Mouse (Mus musculus) left cerebral cortex, postnatal 25 days (tissue): ENCODE data around the gene Esrrg. TPM values are rescaled to one million over a fixed set of nuclear protein-coding genes. Genes with fewer than 3 reads are reported as not detected.

Experiments used
- DNase-seq, 2 experiments: peaks; one replicate each; pipeline ENCODE4 v3.0.0; 2022; ENCODE audit warnings: low spot score in 2 of 2, mixed read lengths in 1 of 2
- intact Hi-C: fragments of 180-260 bp; cut with DNase I; formaldehyde crosslinking; loops from one replicate; pipeline ENCODE4 v1.15.1; 2025
- total RNA-seq, 2 experiments: library from RNA; stranded (reverse); gene quantifications; 2 replicates each; pipeline ENCODE4 v1.2.3; 2021

Esrrg gene
- total RNA-seq, 2 experiments from 2014 or later: 24.8 to 27.3 TPM

DNA sequence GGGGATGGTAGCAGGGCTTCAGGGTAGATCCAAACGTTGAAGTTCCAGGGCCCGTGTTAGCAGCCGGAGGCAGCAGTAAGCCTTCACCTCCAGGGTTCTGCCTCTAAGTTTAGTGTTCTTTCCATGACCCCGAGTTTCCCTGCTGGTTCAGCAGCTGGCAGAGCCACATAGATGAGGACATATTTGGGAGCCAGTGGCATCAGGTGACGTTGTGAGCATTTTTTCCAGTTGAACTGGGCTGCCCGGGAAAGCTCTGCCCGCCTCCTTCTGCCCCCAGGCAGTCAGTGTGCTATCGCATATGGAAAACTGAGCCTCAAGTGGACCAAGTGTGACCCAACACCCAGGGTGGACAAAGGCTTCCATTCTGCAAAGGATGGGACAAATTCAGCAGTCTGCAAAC lies 36.7 kb downstream of the Esrrg start:
- intact Hi-C loops: no loop called here
- DNase-seq: no peak

DNA sequence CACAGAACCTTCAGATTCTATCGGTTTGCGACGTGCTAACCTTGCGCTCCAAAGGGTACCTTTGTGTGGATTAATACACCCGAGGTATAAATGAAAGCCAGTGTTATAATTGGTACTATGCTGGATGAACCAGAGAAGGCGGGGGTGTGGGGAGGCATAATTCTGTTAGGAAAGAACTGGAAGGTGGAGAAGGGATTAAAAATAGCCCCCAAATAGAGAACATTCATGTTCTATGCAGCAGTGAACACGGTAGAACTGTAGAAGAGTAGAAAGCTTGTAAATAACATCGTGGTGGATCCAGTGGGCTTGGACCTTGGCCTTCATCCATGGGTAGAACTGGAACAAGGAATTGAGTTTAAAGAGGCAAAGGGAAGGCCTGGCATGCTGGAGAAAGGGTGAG lies 40.0 kb downstream of the Esrrg start:
- DNase-seq: peak in 1 of 2 experiments; percentile 22
- intact Hi-C loops: no loop called here

DNA sequence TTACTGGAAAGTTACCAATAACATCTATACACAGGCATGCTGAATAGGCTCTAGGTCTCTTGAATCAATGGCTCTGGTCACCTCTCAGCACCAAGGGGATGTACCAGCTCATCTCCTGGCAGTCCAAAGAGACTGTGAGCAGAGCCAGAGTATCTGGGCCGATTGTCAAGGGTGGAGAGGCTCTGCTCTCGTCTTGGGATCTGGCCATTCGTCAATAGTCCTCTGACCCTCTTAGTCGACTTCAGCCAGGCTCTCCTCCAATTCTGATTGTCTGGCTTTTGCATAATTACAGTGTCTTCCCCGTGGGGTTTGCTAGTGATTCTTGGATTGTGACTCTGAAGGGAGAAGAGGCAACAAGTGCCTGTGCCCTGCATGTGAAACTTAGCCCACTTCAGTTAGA lies 41.3 kb downstream of the Esrrg start:
- DNase-seq: no peak
- intact Hi-C loops: loop anchor here (5.0 kb wide), 2 partner anchors 43 to 137 kb away; partner anchors contain the start of gene Esrrg

DNA sequence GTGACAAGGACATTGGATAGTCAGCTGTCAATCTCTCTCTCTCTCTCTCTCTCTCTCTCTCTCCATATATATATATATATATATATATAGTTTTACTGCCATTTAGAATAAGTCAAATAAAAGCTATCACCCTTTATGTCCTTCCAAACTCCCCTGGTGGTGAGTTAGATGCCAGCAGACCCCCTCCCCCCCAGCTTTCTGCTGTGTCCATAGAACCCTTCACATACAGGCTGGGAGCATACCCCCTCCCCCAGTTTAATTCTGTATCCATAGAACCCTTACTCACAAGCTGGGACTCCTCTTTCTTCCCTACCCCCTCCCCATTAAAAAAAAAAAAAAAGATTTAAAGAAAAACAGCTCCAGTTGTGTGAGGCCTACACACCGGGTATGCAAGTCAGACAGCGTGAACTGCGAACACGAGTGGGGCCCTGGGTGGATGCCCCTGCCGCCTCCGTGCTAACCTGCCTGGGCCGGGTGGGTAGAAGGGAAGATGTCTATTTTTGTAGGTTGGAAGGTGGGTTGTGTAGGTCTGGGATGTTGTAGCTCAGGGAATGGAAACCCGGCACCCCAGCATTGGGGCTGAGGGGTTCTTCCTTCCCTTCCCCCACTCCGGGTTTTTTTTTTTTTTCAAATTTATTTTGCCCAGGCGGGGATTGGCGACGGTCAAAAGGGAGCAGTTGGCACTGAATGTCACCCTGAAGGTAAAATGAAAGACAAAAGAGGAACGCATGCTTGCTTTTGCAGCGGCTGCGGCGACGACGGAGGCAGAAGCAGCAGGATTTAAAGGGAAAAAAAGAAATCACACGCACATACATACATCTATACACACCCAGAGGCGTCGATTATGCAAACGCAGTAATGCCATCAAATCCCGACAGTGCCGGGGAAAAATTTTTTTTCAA lies 42.4 kb downstream of the Esrrg start:
- DNase-seq: peak; percentile 31 to 33
- intact Hi-C loops: loop anchor here (5.0 kb wide), 2 partner anchors 44 to 136 kb away; partner anchors contain the start of gene Esrrg

DNA sequence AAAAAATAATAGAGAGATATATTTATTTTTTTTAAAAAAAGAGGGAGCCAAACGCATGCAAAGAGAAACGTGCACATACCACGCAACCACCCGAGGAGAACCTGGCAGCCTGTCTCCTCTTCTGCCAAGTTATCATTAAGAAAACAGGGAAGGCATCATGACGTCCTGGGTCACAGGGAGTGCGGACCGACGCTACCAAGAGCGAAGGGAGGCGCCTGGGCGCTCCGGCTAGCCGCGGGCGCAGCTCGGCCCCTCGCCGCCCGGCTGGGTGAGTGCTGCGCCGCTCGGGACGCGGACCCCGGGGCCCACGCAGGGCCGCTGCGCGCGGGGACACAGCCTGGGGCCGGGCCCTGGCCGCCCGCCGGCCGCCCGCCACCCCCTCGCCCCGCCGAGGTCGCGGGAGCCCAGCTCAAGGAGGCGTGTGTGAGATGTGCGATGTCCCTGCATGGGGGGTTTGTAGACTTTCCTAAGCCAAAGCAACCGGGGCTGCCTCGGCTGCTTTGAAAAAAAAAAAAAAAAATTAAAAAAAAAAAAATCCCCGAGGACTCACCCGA lies 43.2 kb downstream of the Esrrg start:
- DNase-seq: peak; percentile 38 to 53
- intact Hi-C loops: loop anchor here (5.0 kb wide), 2 partner anchors 44 to 136 kb away; partner anchors contain the start of gene Esrrg

DNA sequence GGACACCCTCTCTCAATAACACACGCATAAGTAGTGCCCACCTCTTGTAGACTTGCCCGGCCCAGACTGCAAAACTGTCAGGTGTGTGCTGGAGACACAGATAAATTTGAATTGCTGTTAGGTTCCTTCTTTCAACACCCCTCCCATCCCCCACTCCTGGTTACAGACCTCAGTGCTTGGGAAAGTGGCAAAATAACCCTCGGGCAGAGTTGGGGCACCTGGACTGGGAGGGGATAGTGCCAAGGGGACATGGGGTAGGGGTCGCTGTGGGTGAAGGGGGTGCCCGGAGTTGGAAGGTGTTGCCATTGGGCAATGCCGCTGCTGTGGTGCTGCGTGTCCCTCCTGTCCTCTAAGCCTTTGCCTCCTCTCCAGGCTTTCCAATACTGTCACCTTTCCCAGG lies 43.9 kb downstream of the Esrrg start:
- DNase-seq: peak in 1 of 2 experiments; percentile 26
- intact Hi-C loops: loop anchor here (5.0 kb wide), 2 partner anchors 45 to 135 kb away; partner anchors contain the start of gene Esrrg

DNA sequence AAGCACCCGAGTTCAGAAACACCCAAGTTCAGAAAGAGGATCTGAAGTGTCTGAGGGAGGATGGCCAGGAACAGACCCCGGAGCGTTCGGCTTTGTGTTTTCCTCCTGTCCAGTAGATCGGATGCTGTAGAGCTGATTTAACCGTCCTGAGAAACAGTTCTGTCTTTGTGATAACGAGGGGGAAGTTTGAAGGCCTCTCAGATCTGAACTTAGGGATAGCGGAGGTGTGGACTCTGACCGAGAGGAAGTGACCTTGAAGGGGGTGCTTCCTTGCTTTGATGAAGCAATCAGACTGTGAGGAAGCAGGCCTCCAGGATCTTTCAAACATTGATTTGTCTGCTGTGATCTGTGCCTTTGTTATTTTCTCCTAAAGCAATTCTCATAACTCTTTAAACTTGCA lies 44.8 kb downstream of the Esrrg start:
- no peak for DNase-seq
- intact Hi-C loops: loop anchor here (5.0 kb wide), 2 partner anchors 46 to 134 kb away; partner anchors contain the start of gene Esrrg

DNA sequence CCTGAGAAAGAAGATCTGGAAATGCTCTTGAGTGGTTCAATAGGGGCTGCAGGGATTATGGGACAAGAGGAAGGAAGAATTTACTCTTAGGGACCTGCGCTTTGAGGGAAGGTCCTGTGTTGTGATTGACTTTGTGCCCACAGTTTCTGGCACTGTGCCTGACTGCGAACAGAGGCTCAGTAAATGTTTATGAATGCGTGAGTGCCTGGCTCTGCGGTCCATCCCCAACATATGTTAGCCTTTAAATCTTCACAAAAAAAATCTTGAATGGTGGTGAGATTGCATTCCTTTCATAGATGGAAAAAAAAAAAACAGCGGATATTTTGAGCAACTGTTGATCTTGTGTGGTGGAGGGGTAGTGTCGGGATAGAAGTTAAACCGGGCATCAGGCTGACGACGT lies 52.4 kb downstream of the Esrrg start:
- intact Hi-C loops: no loop called here
- no peak for DNase-seq

DNA sequence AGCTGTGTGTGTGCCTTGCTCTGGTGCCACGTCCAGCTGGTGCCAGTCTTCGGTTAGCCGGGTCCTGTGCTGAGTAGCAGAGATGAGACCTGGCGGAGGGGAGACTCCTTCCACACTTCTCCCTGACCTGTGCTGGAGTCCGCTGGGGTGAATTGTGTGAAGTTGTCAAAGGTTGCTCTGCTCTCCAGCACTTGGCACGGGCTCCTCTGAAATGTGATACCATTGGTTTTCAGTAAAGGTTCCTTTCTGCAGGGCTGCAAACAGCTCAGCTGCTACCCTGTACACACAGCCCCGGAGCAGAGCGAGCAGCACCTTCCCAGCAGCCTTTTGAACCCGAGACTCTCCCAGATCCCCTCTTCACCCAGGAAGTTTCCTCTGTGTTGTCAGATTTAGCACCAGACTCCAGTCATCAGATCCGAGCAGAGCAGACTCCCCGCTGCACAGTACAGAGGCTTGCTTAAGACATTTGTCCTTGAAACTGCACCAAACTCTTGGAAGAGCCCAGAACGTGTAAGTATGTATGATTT lies 53.6 kb downstream of the Esrrg start:
- intact Hi-C loops: no loop called here
- no peak for DNase-seq

DNA sequence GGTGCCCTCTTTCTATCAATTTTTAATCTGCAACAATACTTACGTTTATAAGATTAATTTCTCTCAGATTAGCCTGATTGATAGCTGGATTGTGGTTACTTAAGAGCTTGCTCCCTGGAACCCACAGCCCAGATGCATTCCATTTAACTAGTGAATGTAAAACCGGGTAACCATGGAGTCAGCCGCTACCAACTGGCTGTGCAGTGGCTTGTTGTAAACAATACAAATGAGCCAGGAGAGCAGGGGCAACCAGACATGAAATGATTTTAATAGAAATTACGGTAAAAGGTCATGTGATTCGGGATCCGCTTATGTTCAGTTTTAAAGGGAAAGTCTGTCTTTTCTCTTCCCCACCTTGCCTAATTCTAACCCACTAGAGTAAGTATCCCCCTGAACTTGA lies 54.8 kb downstream of the Esrrg start:
- DNase-seq: no peak
- intact Hi-C loops: no loop called here

DNA sequence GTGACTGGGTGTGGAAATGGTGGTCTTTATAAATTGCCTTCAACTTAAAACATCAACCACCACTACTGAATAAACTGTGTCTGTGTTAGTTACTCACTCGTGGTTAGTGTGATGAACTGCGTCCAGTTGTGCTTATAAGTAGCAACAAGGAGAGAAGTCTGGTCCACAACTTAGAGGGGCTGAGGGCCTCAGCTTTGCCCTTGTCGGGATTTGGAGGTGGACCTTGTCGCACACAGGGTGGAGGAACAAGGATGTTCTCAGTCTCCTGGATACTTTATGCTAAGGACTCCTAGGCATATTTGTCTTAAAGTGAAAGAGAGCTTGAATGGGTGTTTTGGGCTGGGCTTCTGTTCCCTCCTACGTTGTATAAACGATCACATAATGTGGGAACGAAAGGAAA lies 55.7 kb downstream of the Esrrg start:
- intact Hi-C loops: no loop called here
- no peak for DNase-seq

DNA sequence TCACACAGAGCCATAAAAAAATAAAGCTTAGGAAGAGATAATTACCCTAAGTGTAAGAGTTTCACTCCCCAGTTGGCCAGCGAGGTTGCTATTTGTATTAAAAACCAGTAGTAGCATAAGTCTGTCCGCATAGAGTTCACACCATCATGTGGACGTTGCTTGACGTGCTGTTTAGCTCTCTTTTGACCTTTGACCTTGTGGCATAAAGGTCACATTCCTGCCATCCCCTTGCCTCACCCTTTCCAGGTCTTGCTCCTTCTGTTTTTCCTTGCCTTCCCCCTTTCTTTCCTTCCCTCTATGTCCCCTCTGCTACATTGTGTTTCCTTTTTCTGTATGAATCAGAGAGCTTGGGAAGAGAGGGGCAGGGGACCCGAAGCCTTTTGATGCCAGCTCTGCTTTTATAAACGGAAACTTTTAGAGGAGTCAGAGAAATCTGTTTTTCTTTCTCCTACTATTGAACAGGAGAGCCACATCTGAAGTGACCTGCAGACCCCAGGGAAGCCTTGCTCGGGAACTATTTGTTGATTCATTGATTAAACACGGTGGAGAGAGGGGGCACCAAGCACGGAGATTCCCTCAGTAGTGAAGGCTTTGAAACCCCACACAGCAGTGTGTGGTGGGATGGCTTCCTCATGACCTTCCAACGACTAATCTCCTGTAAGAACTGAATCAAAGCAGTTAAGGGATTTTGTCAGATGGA lies 57.5 kb downstream of the Esrrg start:
- no peak for DNase-seq
- intact Hi-C loops: no loop called here

DNA sequence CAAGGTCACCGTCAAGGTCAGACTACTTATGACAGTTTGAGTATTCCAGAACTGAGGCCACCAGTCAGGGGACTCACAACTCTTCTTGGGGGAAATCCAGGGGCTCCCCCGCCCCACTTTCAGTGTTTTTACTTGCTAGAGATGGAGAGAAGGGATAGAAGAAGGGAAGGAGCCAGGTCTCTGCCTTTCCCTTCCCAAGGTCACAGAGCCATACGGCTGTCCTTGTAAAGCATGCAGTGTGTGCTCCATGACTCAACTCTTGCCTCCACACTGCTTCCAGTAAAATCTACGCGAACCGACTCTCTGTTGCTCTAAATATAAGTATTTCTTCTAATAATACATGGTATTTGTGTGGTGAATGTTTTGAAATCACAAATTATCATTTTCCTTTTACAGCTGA lies 61.2 kb downstream of the Esrrg start:
- intact Hi-C loops: no loop called here
- no peak for DNase-seq

DNA sequence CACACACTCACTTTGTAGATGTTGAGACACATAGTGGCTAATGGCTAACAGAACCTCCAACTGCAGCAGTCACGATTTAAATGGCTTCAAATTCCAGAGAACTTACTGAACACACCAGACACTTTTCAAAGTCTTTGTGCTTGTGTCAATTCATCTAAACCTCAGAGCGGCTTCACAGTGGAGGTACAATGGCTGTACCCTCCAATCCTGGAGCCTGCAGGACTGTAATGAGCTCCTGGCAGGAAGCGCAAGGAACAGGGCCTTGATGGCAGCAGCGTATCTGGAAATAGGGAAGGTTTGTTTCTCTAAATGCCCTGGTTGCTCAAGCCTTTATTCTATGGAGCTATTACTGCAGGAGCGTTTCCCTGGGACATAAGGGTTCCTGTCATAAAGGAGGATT lies 63.9 kb downstream of the Esrrg start:
- intact Hi-C loops: no loop called here

DNA sequence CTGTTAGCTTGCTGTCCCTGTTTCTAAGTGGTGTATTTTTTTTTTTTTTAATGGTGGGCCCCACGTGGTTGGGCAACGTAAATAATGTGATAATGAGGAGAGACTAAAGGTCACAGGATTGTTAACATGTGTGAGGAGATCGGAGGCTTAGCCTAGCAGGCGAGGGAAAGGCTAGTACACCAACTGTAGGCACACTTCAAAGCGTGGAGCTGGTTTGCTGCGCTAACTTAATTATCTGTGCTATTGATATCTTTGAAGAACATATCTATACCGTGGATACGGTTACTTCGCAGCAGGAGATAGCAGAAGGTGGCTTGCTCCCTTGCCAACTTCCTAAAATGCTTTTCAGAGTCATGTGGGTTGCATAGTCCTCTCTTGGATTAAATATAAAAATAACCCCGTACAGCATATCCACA lies 66.2 kb downstream of the Esrrg start:
- DNase-seq: peak in 1 of 2 experiments; percentile 52
- intact Hi-C loops: no loop called here

More for the DNA sequence above, 63.9 kb downstream of the Esrrg start:
- DNase-seq: no peak

DNA sequence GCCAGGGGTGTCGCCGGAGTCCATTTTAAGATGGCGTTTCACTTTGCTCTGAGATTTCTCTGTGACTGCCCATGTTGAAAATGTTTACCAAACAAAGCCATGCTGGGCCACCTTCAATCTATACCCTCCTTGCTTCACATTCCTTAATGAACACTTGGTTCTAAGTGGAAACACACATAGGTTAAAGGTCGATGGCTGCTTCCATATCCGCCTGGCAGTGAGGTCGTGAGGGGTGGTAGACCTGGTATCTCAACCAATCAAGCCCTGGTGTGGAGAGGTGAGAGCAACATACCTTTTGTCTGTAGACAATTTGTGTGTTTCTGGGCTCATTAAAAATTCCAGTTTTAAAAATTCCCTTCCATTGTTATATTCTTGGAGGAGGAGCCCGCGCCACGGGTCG lies 68.0 kb downstream of the Esrrg start:
- intact Hi-C loops: no loop called here
- DNase-seq: no peak

DNA sequence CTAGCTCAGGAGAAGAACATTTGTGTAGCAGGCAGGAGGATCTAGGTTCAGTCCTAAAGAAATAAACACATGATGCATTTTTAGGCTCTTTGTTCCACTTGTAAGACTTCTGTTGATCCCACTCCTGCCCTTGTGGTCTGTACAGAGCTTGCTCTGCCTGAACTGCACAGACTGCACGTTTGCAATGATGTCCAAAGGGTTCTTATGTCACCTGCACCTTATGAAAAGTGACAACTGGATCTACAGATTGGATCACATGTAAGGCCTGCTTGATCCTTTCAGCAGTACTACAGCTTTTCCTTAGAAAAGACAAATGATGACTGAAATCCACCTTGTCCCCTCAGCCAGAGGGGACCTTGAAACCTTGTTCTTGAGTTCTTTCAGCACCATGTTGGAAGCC lies 70.7 kb downstream of the Esrrg start:
- intact Hi-C loops: no loop called here
- DNase-seq: no peak

DNA sequence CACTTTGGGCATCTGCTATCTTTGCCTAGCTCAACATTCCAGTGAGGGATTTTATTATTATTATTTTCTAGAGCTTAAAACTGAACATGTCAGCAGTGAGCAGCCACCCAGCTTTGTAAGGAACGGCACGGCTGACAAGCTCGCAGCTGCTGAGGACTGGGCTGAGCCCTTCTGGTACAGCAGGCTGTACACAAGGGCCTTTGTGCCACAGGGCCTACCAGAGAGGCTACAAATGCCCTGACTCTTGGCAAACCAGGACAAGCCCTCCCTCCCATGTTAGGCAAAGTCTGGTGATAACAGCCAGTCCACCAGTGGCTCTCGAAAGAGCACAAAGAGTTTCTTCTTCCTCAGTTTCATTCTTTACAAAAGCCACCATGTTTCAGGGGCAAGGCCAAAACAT lies 75.9 kb downstream of the Esrrg start:
- intact Hi-C loops: no loop called here
- DNase-seq: no peak

DNA sequence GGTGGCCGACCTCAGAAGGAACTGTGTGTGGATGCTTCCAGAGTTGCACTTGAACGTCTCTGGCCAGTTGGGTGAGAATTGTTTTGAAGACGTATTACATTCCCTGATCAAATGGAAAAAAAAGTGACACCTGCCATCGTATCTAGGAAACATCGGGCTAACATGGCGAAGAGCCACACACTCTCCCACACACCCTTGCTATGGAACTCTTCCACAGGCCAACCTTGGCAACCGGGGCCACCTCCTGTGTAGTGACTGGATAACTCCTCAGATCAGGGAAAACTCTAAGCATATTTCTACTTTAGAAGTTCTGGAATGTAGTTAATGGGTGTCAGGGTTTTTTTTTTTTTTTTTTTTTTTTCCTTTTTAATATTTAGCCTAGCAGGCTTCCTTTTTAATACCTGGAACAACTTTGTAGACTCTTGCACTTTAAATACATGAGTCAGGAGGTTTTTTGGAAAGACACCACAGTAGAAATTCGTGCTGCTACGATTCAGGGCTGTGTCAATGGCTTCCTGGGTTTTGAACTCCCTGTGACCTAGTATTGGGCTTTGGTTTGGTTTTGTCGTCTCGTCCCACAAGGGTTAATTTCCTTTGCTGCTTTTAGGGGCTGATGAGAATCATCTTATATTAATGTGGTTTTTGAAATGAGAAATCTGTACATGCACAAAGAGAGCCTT lies 83.4 kb downstream of the Esrrg start:
- DNase-seq: no peak
- intact Hi-C loops: no loop called here

DNA sequence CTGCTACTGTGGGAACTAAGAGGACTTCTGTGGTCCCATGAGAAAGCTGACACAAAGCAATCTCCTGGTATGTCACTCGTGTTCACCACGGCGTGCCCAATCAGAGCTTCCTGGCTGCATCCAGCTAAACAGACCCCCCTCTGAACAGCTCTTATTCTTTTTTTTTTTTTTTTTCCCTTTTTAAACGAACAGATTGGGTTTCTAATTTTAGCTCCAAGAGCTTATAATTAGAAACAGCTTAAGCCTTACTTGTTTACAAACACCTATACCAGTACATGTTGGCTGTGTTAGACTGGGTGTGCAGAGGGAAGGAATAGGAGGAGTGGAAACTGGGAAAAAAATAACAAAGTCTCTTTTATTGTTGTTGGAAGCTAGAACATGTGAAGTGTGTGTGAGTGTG lies 86.3 kb downstream of the Esrrg start:
- DNase-seq: peak in 1 of 2 experiments; percentile 6
- intact Hi-C loops: no loop called here
